Mouse (Mus musculus): ENCODE results near the gene Hesx1. TPM values are rescaled to one million over a fixed set of nuclear protein-coding genes. Genes with fewer than 3 reads are reported as not detected.

Gene Hesx1
- not detected for polyA plus RNA-seq (2012; fragmentation: generic; extraction: Trizol)

GRCm38 (mm10) chr14:26994211-26994741 is at the start of gene Hesx1:
Gene Hesx1 (plus strand): TSS chr14:26994416.

GRCm38 (mm10) chr14:26971106-26971789 is 23.0 kb upstream of the Hesx1 start, which contains the start of gene Appl1:
Gene Appl1 (minus strand): TSS chr14:26971232.

GRCm38 (mm10) chr14:27038783-27039182 is 44.6 kb downstream of the Hesx1 start, which contains the start of gene Il17rd:
Gene Il17rd (plus strand): TSS chr14:27038941.

Other genes starting within 250 kb of the Hesx1 start
- under 1 TPM in 1 of 2 experiments, not detected in 1; 0.07 TPM for gene Asb14, start 99.9 kb upstream of the Hesx1 start, polyA plus RNA-seq (2012; fragmentation: generic; extraction: Trizol)
- gene Appl1, start 23.2 kb upstream of the Hesx1 start, polyA plus RNA-seq (2012; fragmentation: generic; extraction: Trizol) = 1 to 10 TPM in 1 of 2 experiments, under 1 TPM in 1; 0.16 to 1.7 TPM
- 1 to 10 TPM in 1 of 2 experiments, under 1 TPM in 1; 0.08 to 8.6 TPM for gene Il17rd, start 44.5 kb downstream of the Hesx1 start, polyA plus RNA-seq (2012; fragmentation: generic; extraction: Trizol)
- gene Arhgef3, start 120.5 kb downstream of the Hesx1 start, polyA plus RNA-seq (2012; fragmentation: generic; extraction: Trizol) = 1 to 10 TPM in 1 of 2 experiments, under 1 TPM in 1; 0.26 to 1.8 TPM

Measured in C3H10T1/2 (cell line).